Mouse (Mus musculus): ENCODE data around the gene Adamtsl5. TPM values are rescaled to one million over a fixed set of nuclear protein-coding genes. Genes with fewer than 3 reads are reported as not detected.

Adamtsl5 gene
- polyA plus RNA-seq, 1 experiment = 22.9 TPM

GRCm38 (mm10) chr10:80312586-80313504 is 35.4 kb downstream of the Adamtsl5 start:
- Histone ChIP-seq H3K4me1 (ENCODE audit: control insufficient read depth, insufficient read depth, low read length) (no peaks in the 10 kb centered on the region; the same call in 1 of the 2 replicates), H3K27ac (ENCODE audit: insufficient read depth, low read length) (no peak overlapping the region), H3K4me3 (ENCODE audit: insufficient read depth, low read length) (no peak overlapping the region)
- no peak for TF ChIP-seq POLR2A (IDR thresholded peaks at IDR 0.05; ENCODE audit: low read depth, low read length)
- no peak for TF ChIP-seq CTCF (IDR thresholded peaks at IDR 0.05; ENCODE audit: borderline replicate concordance, insufficient read depth, low read length)

GRCm38 (mm10) chr10:80311560-80311959 is 36.7 kb downstream of the Adamtsl5 start:
- TF ChIP-seq POLR2A (IDR thresholded peaks at IDR 0.05; ENCODE audit: low read depth, low read length) = no peak
- TF ChIP-seq CTCF (IDR thresholded peaks at IDR 0.05; ENCODE audit: borderline replicate concordance, insufficient read depth, low read length) = no peak
- no peak overlapping the region for H3K4me3 ChIP-seq (ENCODE audit: insufficient read depth, low read length)
- H3K4me1 ChIP-seq (ENCODE audit: control insufficient read depth, insufficient read depth, low read length) = no peaks in the 10 kb centered on the region; the same call in 1 of the 2 replicates
- no peak overlapping the region for H3K27ac ChIP-seq (ENCODE audit: insufficient read depth, low read length)

- Histone ChIP-seq H3K4me3 (ENCODE audit: insufficient read depth, low read length) (no peak overlapping the region), H3K27ac (ENCODE audit: insufficient read depth, low read length) (no peak overlapping the region), H3K4me1 (ENCODE audit: control insufficient read depth, insufficient read depth, low read length) (no peaks in the 10 kb centered on the region)
- no peak for TF ChIP-seq POLR2A (IDR thresholded peaks at IDR 0.05; ENCODE audit: low read depth, low read length)
- no peak for TF ChIP-seq CTCF (IDR thresholded peaks at IDR 0.05; ENCODE audit: borderline replicate concordance, insufficient read depth, low read length)
Observed at GRCm38 (mm10) chr10:80304862-80305261, 43.4 kb downstream of the Adamtsl5 start.

GRCm38 (mm10) chr10:80304458-80304857 is 43.8 kb downstream of the Adamtsl5 start:
- Histone ChIP-seq H3K4me1 (ENCODE audit: control insufficient read depth, insufficient read depth, low read length) (no peaks in the 10 kb centered on the region), H3K4me3 (ENCODE audit: insufficient read depth, low read length) (no peak overlapping the region), H3K27ac (ENCODE audit: insufficient read depth, low read length) (no peak overlapping the region)
- no peak for TF ChIP-seq POLR2A (IDR thresholded peaks at IDR 0.05; ENCODE audit: low read depth, low read length)
- TF ChIP-seq CTCF (IDR thresholded peaks at IDR 0.05; ENCODE audit: borderline replicate concordance, insufficient read depth, low read length) = no peak

- Histone ChIP-seq H3K27ac (ENCODE audit: insufficient read depth, low read length) (no peak overlapping the region), H3K4me1 (ENCODE audit: control insufficient read depth, insufficient read depth, low read length) (no peaks in the 10 kb centered on the region), H3K4me3 (ENCODE audit: insufficient read depth, low read length) (no peak overlapping the region)
- TF ChIP-seq POLR2A (IDR thresholded peaks at IDR 0.05; ENCODE audit: low read depth, low read length) (no peak), CTCF (IDR thresholded peaks at IDR 0.05; ENCODE audit: borderline replicate concordance, insufficient read depth, low read length) (no peak)
Observed at GRCm38 (mm10) chr10:80302471-80302881, 45.7 kb downstream of the Adamtsl5 start.

- Histone ChIP-seq H3K27ac (ENCODE audit: insufficient read depth, low read length) (no peak overlapping the region), H3K4me1 (ENCODE audit: control insufficient read depth, insufficient read depth, low read length) (no peaks in the 10 kb centered on the region), H3K4me3 (ENCODE audit: insufficient read depth, low read length) (no peak overlapping the region)
- TF ChIP-seq POLR2A (IDR thresholded peaks at IDR 0.05; ENCODE audit: low read depth, low read length) = no peak
- TF ChIP-seq CTCF (IDR thresholded peaks at IDR 0.05; ENCODE audit: borderline replicate concordance, insufficient read depth, low read length) = no peak
Observed at GRCm38 (mm10) chr10:80302082-80302355, 46.2 kb downstream of the Adamtsl5 start.

- no peak overlapping the region for H3K27ac ChIP-seq (ENCODE audit: insufficient read depth, low read length)
- no peaks in the 10 kb centered on the region for H3K4me1 ChIP-seq (ENCODE audit: control insufficient read depth, insufficient read depth, low read length)
- TF ChIP-seq POLR2A (IDR thresholded peaks at IDR 0.05; ENCODE audit: low read depth, low read length) (no peak), CTCF (IDR thresholded peaks at IDR 0.05; ENCODE audit: borderline replicate concordance, insufficient read depth, low read length) (no peak)
- H3K4me3 ChIP-seq (ENCODE audit: insufficient read depth, low read length) = no peak overlapping the region
Observed at GRCm38 (mm10) chr10:80301256-80302081, 46.7 kb downstream of the Adamtsl5 start.

GRCm38 (mm10) chr10:80300672-80301181 is 47.5 kb downstream of the Adamtsl5 start:
- H3K27ac ChIP-seq (ENCODE audit: insufficient read depth, low read length) = no peak overlapping the region
- no peak overlapping the region for H3K4me3 ChIP-seq (ENCODE audit: insufficient read depth, low read length)
- no peaks in the 10 kb centered on the region for H3K4me1 ChIP-seq (ENCODE audit: control insufficient read depth, insufficient read depth, low read length)
- TF ChIP-seq POLR2A (IDR thresholded peaks at IDR 0.05; ENCODE audit: low read depth, low read length) = no peak
- no peak for TF ChIP-seq CTCF (IDR thresholded peaks at IDR 0.05; ENCODE audit: borderline replicate concordance, insufficient read depth, low read length)

- Histone ChIP-seq H3K27ac (ENCODE audit: insufficient read depth, low read length) (no peak overlapping the region), H3K4me3 (ENCODE audit: insufficient read depth, low read length) (no peak overlapping the region), H3K4me1 (ENCODE audit: control insufficient read depth, insufficient read depth, low read length) (no peaks in the 10 kb centered on the region)
- TF ChIP-seq CTCF (IDR thresholded peaks at IDR 0.05; ENCODE audit: borderline replicate concordance, insufficient read depth, low read length) (no peak), POLR2A (IDR thresholded peaks at IDR 0.05; ENCODE audit: low read depth, low read length) (no peak)
Observed at GRCm38 (mm10) chr10:80299824-80300223, 48.4 kb downstream of the Adamtsl5 start.

Measured in embryonic fibroblast, embryonic 13.5 days (primary cell).